Mouse (Mus musculus) stomach, postnatal 0 days (tissue): Measurements from ENCODE around the gene Kiss1r. TPM values are rescaled to one million over a fixed set of nuclear protein-coding genes. Genes with fewer than 3 reads are reported as not detected.

Experiments
- ATAC-seq: fragments of 200-750 bp; cut with Nextera tagmentation; 2 replicates; pipeline ENCODE4 v1.8.0; 2017; ENCODE audit not compliant: low FRiP score, low TSS enrichment
- DNase-seq: peaks from one replicate; pipeline ENCODE4 v3.0.0-alpha.2; 2016; ENCODE audit warnings: low spot score
- H3K27ac ChIP-seq: fragments of 300-500 bp; sonication (generic); replicated peaks from 2 replicates; pipeline ENCODE4 v1.5.1; 2014; ENCODE audit warnings: mild to moderate bottlenecking, control low read depth
- H3K27me3 ChIP-seq: fragments of 300-500 bp; sonication (generic); 2 replicates; pipeline ENCODE4 v1.6.1; 2014; ENCODE audit warnings: low read length; ENCODE audit not compliant: control insufficient read depth, insufficient read depth
- H3K36me3 ChIP-seq: fragments of 300-500 bp; sonication (generic); 2 replicates; pipeline ENCODE4 v1.6.1; 2014; ENCODE audit warnings: low read length, mixed read lengths; ENCODE audit not compliant: control insufficient read depth, insufficient read depth
- H3K4me1 ChIP-seq: fragments of 300-500 bp; sonication (generic); replicated peaks from 2 replicates; pipeline ENCODE4 v1.6.1; 2014; ENCODE audit warnings: antibody characterized with exemption; ENCODE audit not compliant: control insufficient read depth, insufficient read depth
- H3K4me2 ChIP-seq: fragments of 300-500 bp; sonication (generic); replicated peaks from 2 replicates; pipeline ENCODE4 v1.6.1; 2014; ENCODE audit warnings: low read depth, mild to moderate bottlenecking, control low read depth, moderate library complexity
- H3K4me3 ChIP-seq: fragments of 300-500 bp; sonication (generic); 2 replicates; pipeline ENCODE4 v1.5.1; 2014; ENCODE audit warnings: low read depth, low read length, control low read depth
- H3K9ac ChIP-seq: fragments of 300-500 bp; sonication (generic); 2 replicates; pipeline ENCODE4 v1.6.1; 2014; ENCODE audit warnings: mild to moderate bottlenecking, low read length, control low read depth, mixed read lengths
- H3K9me3 ChIP-seq: fragments of 300-500 bp; sonication (generic); 2 replicates; pipeline ENCODE4 v1.6.1; 2016; ENCODE audit warnings: low read length; ENCODE audit not compliant: control insufficient read depth
- CTCF ChIP-seq: IDR thresholded peaks from 2 replicates; pipeline ENCODE4 v1.5.1; 2016; ENCODE audit warnings: antibody characterized with exemption, low read depth, mild to moderate bottlenecking, moderate library complexity
- EP300 ChIP-seq: optimal IDR thresholded peaks from 2 replicates; pipeline ENCODE3; 2016; ENCODE audit warnings: antibody characterized with exemption
- WGBS: fragments of 180-500 bp; shearing (Covaris S2); extraction: QIAGEN DNeasy Blood & Tissue Kit; methylation state at CpG from one replicate; pipeline ENCODE4 v1.1.7; 2014; 5-methylcytosine and 5-hydroxymethylcytosine counted together
- polyA plus RNA-seq: library from polyadenylated mRNA; unstranded; fragments of >200 nt; fragmentation: Nextera tagmentation; extraction: Ambion mirVana; gene quantifications from 2 replicates; pipeline ENCODE4 v1.2.1, GENCODE M21; 2015

Gene Kiss1r
- polyA plus RNA-seq, 1 experiment from 2014 or later = 0.79 TPM

GRCm38 (mm10) chr10:79968181-79968580 lies 51.4 kb downstream of the Kiss1r start:
- TF ChIP-seq EP300 (no peak), CTCF (no peak)
- no peak for ATAC-seq
- no peak for DNase-seq
- Histone ChIP-seq H3K27ac (no peak overlapping the region), H3K9me3 (no peaks in the 10 kb centered on the region), H3K4me3 (no peak overlapping the region), H3K4me1 (no peaks in the 10 kb centered on the region), H3K9ac (no peak overlapping the region), H3K36me3 (peaks cover 15% of the 10 kb centered on the region), H3K4me2 (no peak overlapping the region), H3K27me3 (no peaks in the 10 kb centered on the region)
- WGBS = 65% methylated on average over 1 of the region's 1 CpGs

GRCm38 (mm10) chr10:79969124-79969568 lies 52.4 kb downstream of the Kiss1r start:
- H3K4me3 ChIP-seq = no peak overlapping the region
- no peak for DNase-seq
- WGBS = 17% methylated on average over 3 of the region's 3 CpGs
- no peak overlapping the region for H3K9ac ChIP-seq
- peaks cover 15% of the 10 kb centered on the region for H3K36me3 ChIP-seq
- H3K9me3 ChIP-seq = no peaks in the 10 kb centered on the region
- H3K27ac ChIP-seq = no peak overlapping the region
- H3K4me2 ChIP-seq = no peak overlapping the region
- no peaks in the 10 kb centered on the region for H3K4me1 ChIP-seq
- no peak for ATAC-seq
- TF ChIP-seq EP300 (no peak), CTCF (peak; percentile 32; the same call in 1 of the 2 replicates)
- H3K27me3 ChIP-seq = no peaks in the 10 kb centered on the region

DNA sequence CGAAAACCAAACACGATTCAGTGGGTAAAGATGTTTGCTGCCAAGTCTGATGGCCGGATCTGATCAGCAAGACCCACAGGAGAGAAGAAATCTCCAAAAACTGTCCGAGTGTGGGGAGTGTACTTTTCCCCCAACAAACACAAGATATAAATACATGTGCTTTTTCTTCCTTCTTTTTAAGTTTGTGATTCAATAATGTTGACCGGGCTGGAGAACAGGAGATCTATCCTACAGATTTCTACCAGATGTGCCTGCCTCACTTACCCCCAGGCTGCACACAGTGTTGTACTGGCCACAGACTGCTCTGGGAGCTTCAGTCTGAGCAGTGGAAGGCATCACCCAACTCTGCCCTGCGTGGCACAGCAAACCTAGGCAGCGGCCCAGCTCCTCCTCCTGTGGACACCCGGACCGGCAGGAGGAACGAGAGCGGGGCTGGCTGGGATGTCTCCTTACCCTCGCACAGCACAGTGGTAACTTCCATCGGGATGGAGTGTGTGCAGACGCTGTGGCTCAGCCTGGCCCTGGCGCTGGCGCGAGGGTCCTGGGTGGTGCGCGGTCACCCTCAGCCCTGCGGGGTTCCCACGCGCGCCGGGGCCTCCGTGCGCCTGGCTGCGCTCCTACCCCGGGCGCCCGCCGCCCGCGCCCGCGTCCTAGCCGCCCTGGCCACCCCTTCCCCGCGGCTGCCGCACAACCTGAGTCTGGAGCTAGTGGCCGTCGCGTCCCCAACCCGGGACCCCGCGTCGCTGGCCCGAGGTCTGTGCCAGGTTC lies 53.8 kb downstream of the Kiss1r start, which contains the start of gene Grin3b:
TSS of gene Grin3b (plus strand) at position 301 of the 768 bp plus-strand sequence.
- TF ChIP-seq EP300 (no peak), CTCF (no peak)
- 6% methylated on average over 38 of the region's 47 CpGs for WGBS
- Histone ChIP-seq H3K27ac (no peak within 1 kb of the TSS), H3K9me3 (no peaks in the 10 kb centered on the region), H3K4me2 (peak within 1 kb of the TSS; percentile 64), H3K27me3 (no peaks in the 10 kb centered on the region), H3K4me1 (no peaks in the 10 kb centered on the region), H3K9ac (peak within 1 kb of the TSS; percentile 47), H3K4me3 (peak within 1 kb of the TSS; percentile 36), H3K36me3 (peaks cover 16% of the 10 kb centered on the region)
- peak; percentile 11; the same call in 1 of the 2 replicates for ATAC-seq
- DNase-seq = no peak

- H3K4me3 ChIP-seq = peak overlapping the region; percentile 36
- H3K4me2 ChIP-seq = peak overlapping the region; percentile 64
- no peak for ATAC-seq
- peak overlapping the region; percentile 47 for H3K9ac ChIP-seq
- H3K4me1 ChIP-seq = no peaks in the 10 kb centered on the region
- no peak for TF ChIP-seq CTCF
- no peak for TF ChIP-seq EP300
- H3K9me3 ChIP-seq = no peaks in the 10 kb centered on the region
- no peak overlapping the region for H3K27ac ChIP-seq
- peaks cover 16% of the 10 kb centered on the region for H3K36me3 ChIP-seq
- no peaks in the 10 kb centered on the region for H3K27me3 ChIP-seq
- DNase-seq = no peak
- WGBS = 4% methylated on average over 21 of the region's 21 CpGs
These were observed 54.4 kb downstream of the Kiss1r start for GRCm38 (mm10) chr10:79971183-79971497.

Other genes with a start within 250 kb of the Kiss1r start
- gene Tpgs1, start 247.6 kb upstream of the Kiss1r start, polyA plus RNA-seq = 50.3 and 51.0 TPM in 2 replicates
- 85.3 and 86.9 TPM in 2 replicates for gene Cdc34, start 234.8 kb upstream of the Kiss1r start, polyA plus RNA-seq
- 0.62 and 0.83 TPM in 2 replicates for gene Gzmm, start 228.0 kb upstream of the Kiss1r start, polyA plus RNA-seq
- gene Bsg, start 212.5 kb upstream of the Kiss1r start, polyA plus RNA-seq = 1,012 and 1,042 TPM in 2 replicates
- gene Hcn2, start 200.3 kb upstream of the Kiss1r start, polyA plus RNA-seq = 0.28 and 0.38 TPM in 2 replicates
- 16.5 and 20.6 TPM in 2 replicates for gene Polrmt, start 170.4 kb upstream of the Kiss1r start, polyA plus RNA-seq
- gene Fgf22, start 161.9 kb upstream of the Kiss1r start, polyA plus RNA-seq = 13.5 and 14.9 TPM in 2 replicates
- 60.0 and 68.6 TPM in 2 replicates for gene Rnf126, start 150.0 kb upstream of the Kiss1r start, polyA plus RNA-seq
- 14.1 and 17.6 TPM in 2 replicates for gene Fstl3, start 139.7 kb upstream of the Kiss1r start, polyA plus RNA-seq
- 0.04 and 0.15 TPM in 2 replicates for gene Prss57, start 126.0 kb upstream of the Kiss1r start, polyA plus RNA-seq
- 27.8 and 29.1 TPM in 2 replicates for gene Palm, start 123.4 kb upstream of the Kiss1r start, polyA plus RNA-seq
- 57.6 and 58.0 TPM in 2 replicates for gene Misp, start 96.0 kb upstream of the Kiss1r start, polyA plus RNA-seq
- 99.3 and 103 TPM in 2 replicates for gene Ptbp1, start 62.5 kb upstream of the Kiss1r start, polyA plus RNA-seq
- gene Prtn3, start 42.5 kb upstream of the Kiss1r start, polyA plus RNA-seq = 0.86 and 0.87 TPM in 2 replicates
- 5.5 and 7.0 TPM in 2 replicates for gene Plppr3, start 42.3 kb upstream of the Kiss1r start, polyA plus RNA-seq
- 0.30 and 0.55 TPM in 2 replicates for gene Elane, start 30.7 kb upstream of the Kiss1r start, polyA plus RNA-seq
- not detected in 2 replicates for gene Cfd, start 26.1 kb upstream of the Kiss1r start, polyA plus RNA-seq
- 25.6 and 29.7 TPM in 2 replicates for gene Med16, start 8.0 kb upstream of the Kiss1r start, polyA plus RNA-seq
- 8.9 and 18.0 TPM in 2 replicates for gene Gm26602, start 6.1 kb upstream of the Kiss1r start, polyA plus RNA-seq
- 160 and 174 TPM in 2 replicates for gene R3hdm4, start 4.2 kb downstream of the Kiss1r start, polyA plus RNA-seq
- gene Arid3a, start 10.1 kb downstream of the Kiss1r start, polyA plus RNA-seq = 3.2 and 3.5 TPM in 2 replicates
- gene Wdr18, start 43.2 kb downstream of the Kiss1r start, polyA plus RNA-seq = 46.9 and 50.3 TPM in 2 replicates
- gene Grin3b, start 53.7 kb downstream of the Kiss1r start, polyA plus RNA-seq = 0.17 and 0.18 TPM in 2 replicates
- gene Tmem259, start 67.4 kb downstream of the Kiss1r start, polyA plus RNA-seq = 18.5 and 19.1 TPM in 2 replicates
- 236 and 245 TPM in 2 replicates for gene Cnn2, start 71.6 kb downstream of the Kiss1r start, polyA plus RNA-seq
- 2.6 and 3.2 TPM in 2 replicates for gene Abca7, start 79.5 kb downstream of the Kiss1r start, polyA plus RNA-seq
- 2.0 TPM in 2 replicates for gene Arhgap45, start 99.7 kb downstream of the Kiss1r start, polyA plus RNA-seq
- gene Polr2e, start 122.8 kb downstream of the Kiss1r start, polyA plus RNA-seq = 121 and 122 TPM in 2 replicates
- 435 and 445 TPM in 2 replicates for gene Gpx4, start 130.2 kb downstream of the Kiss1r start, polyA plus RNA-seq
- gene Sbno2, start 188.6 kb downstream of the Kiss1r start, polyA plus RNA-seq = 10.7 and 11.0 TPM in 2 replicates
- 10.3 and 11.2 TPM in 2 replicates for gene Stk11, start 198.8 kb downstream of the Kiss1r start, polyA plus RNA-seq
- gene Atp5d, start 221.7 kb downstream of the Kiss1r start, polyA plus RNA-seq = 679 and 705 TPM in 2 replicates
- 4.2 and 4.3 TPM in 2 replicates for gene Cbarp, start 223.9 kb downstream of the Kiss1r start, polyA plus RNA-seq
- gene Midn, start 231.3 kb downstream of the Kiss1r start, polyA plus RNA-seq = 8.5 and 9.6 TPM in 2 replicates
- gene Cirbp, start 249.0 kb downstream of the Kiss1r start, polyA plus RNA-seq = 237 and 244 TPM in 2 replicates